Mouse (Mus musculus) midbrain, embryonic 12.5 days (tissue): ENCODE measurements around the gene U90926. TPM values are rescaled to one million over a fixed set of nuclear protein-coding genes. Genes with fewer than 3 reads are reported as not detected.

Experiments
- ATAC-seq: fragments of 200-750 bp; cut with Nextera tagmentation; 2 replicates; pipeline ENCODE4 v1.8.0; 2017; ENCODE audit warnings: low read depth, moderate TSS enrichment, moderate library complexity; ENCODE audit not compliant: low FRiP score
- H3K27ac ChIP-seq: fragments of 300-500 bp; sonication (generic); replicated peaks from 2 replicates; pipeline ENCODE4 v1.5.1; 2016; ENCODE audit warnings: mild to moderate bottlenecking
- H3K27me3 ChIP-seq: fragments of 300-500 bp; sonication (generic); 2 replicates; pipeline ENCODE4 v1.6.1; 2016; ENCODE audit warnings: mild to moderate bottlenecking
- H3K36me3 ChIP-seq: fragments of 300-500 bp; sonication (generic); 2 replicates; pipeline ENCODE4 v1.6.1; 2016
- H3K4me1 ChIP-seq: fragments of 300-500 bp; sonication (generic); 2 replicates; pipeline ENCODE4 v1.6.1; 2016
- H3K4me2 ChIP-seq: fragments of 300-500 bp; sonication (generic); replicated peaks from 2 replicates; pipeline ENCODE4 v1.6.1; 2016; ENCODE audit warnings: mild to moderate bottlenecking, moderate library complexity
- H3K4me3 ChIP-seq: fragments of 300-500 bp; sonication (generic); 2 replicates; pipeline ENCODE4 v1.5.1; 2016; ENCODE audit warnings: mild to moderate bottlenecking
- H3K9ac ChIP-seq: fragments of 300-500 bp; sonication (generic); replicated peaks from 2 replicates; pipeline ENCODE4 v1.6.1; 2016; ENCODE audit warnings: mild to moderate bottlenecking, moderate library complexity
- H3K9me3 ChIP-seq: fragments of 300-500 bp; sonication (generic); 2 replicates; pipeline ENCODE4 v1.6.1; 2016; ENCODE audit warnings: mild to moderate bottlenecking
- WGBS: fragments of 180-500 bp; shearing (Covaris S2); methylation state at CpG from one replicate; pipeline ENCODE4 v1.1.7; 2016; 5-methylcytosine and 5-hydroxymethylcytosine counted together
- polyA plus RNA-seq: library from polyadenylated mRNA; unstranded; fragments of >200 nt; fragmentation: Nextera tagmentation; extraction: Ambion mirVana; gene quantifications from 2 replicates; pipeline ENCODE4 v1.2.1, GENCODE M21; 2016

U90926 gene
- polyA plus RNA-seq, 1 experiment from 2014 or later = not detected

DNA sequence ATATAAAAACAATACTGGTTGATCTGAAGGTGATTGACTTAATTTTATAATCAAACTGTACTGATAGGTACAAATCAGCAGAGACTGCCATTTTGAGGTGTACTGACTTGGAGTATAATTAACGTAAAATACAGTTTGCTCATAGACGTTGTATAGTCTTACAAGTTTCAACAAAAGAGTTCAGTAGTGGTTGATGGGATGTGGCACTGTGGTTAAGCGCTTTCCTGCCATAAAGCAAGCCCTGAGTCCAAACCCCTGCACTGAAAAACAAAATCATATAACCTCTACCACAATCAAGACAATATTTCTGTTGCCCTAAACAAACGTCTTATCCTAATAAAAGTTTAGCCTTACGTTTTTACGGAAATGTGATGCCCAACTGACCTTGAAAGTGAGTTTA is 49.2 kb downstream of the U90926 start:
- Histone ChIP-seq H3K9ac (no peak overlapping the region), H3K4me1 (no peaks in the 10 kb centered on the region), H3K4me3 (no peak overlapping the region), H3K36me3 (peaks cover 30% of the 10 kb centered on the region), H3K27ac (no peak overlapping the region), H3K27me3 (no peaks in the 10 kb centered on the region), H3K4me2 (no peak overlapping the region), H3K9me3 (no peaks in the 10 kb centered on the region)
- ATAC-seq = no peak
- 95% methylated on average over 6 of the region's 6 CpGs for WGBS

Other genes starting within 250 kb of the U90926 start
- not detected in 2 replicates for gene Odaph, start 227.9 kb downstream of the U90926 start, polyA plus RNA-seq
- 0.99 and 1.3 TPM in 2 replicates for gene Cdkl2, start 171.5 kb downstream of the U90926 start, polyA plus RNA-seq
- 303 and 317 TPM in 2 replicates for gene G3bp2, start 131.7 kb downstream of the U90926 start, polyA plus RNA-seq
- gene Uso1, start 77.5 kb downstream of the U90926 start, polyA plus RNA-seq = 50.5 and 52.0 TPM in 2 replicates
- 0.19 and 0.21 TPM in 2 replicates for gene Ppef2, start 40.9 kb upstream of the U90926 start, polyA plus RNA-seq
- 5.9 and 6.6 TPM in 2 replicates for gene Naaa, start 62.8 kb upstream of the U90926 start, polyA plus RNA-seq
- 38.0 and 43.3 TPM in 2 replicates for gene Sdad1, start 95.1 kb upstream of the U90926 start, polyA plus RNA-seq
- gene Cxcl9, start 112.7 kb upstream of the U90926 start, polyA plus RNA-seq = not detected in 2 replicates
- gene Art3, start 116.4 kb upstream of the U90926 start, polyA plus RNA-seq = 2.6 TPM in 2 replicates
- 0.55 TPM in 1 of 2 replicates, not detected in the other for gene Cxcl10, start 133.5 kb upstream of the U90926 start, polyA plus RNA-seq
- gene Nup54, start 219.8 kb upstream of the U90926 start, polyA plus RNA-seq = 53.1 and 63.0 TPM in 2 replicates